Mouse (Mus musculus): Measurements from ENCODE around the gene Sdhaf2. TPM values are rescaled to one million over a fixed set of nuclear protein-coding genes. Genes with fewer than 3 reads are reported as not detected.
A peak's percentile ranks its signal among the peaks of the same experiment; 100 is the strongest.

Sdhaf2 gene
- polyA plus RNA-seq, 1 experiment from 2014 or later, result 52.2 TPM

GRCm38 (mm10) chr19:10472958-10473357, 53.0 kb downstream of the Sdhaf2 start:
- no peak for ATAC-seq (ENCODE audit: insufficient number of reproducible peaks, insufficient read depth, low FRiP score, low read depth)
- Histone ChIP-seq H3K36me3 (ENCODE audit: control insufficient read depth, insufficient read depth, low read length) (no peaks in the 10 kb centered on the region), H3K27ac (replicated peaks in 1 of 2; ENCODE audit: control insufficient read depth in 1 of 2, insufficient read depth in 1 of 2, low read depth in 2 of 2, low read length in 2 of 2) (no peak overlapping the region), H3K4me1 (ENCODE audit: control insufficient read depth in 2 of 2, insufficient read depth in 2 of 2, low read length in 2 of 2) (peaks cover 0 to 2% of the 10 kb centered on the region in 2 experiments; a peak in 1 of 4 replicates), H3K4me3 (ENCODE audit: control insufficient read depth in 1 of 2, insufficient read depth in 1 of 2, low read depth in 1 of 2, low read length in 2 of 2) (no peak overlapping the region), H3K4me2 (ENCODE audit: low read length) (no peak overlapping the region), H3K27me3 (ENCODE audit: control insufficient read depth, insufficient read depth, low read length) (peaks cover 40% of the 10 kb centered on the region), H3K9ac (ENCODE audit: low read length) (no peak overlapping the region), H3K9me3 (ENCODE audit: control insufficient read depth, low read length) (no peaks in the 10 kb centered on the region)
- 56% methylated on average over 3 of the region's 3 CpGs for WGBS

GRCm38 (mm10) chr19:10469171-10469658, 56.7 kb downstream of the Sdhaf2 start:
- H3K36me3 ChIP-seq (ENCODE audit: control insufficient read depth, insufficient read depth, low read length), result no peaks in the 10 kb centered on the region
- ATAC-seq (ENCODE audit: insufficient number of reproducible peaks, insufficient read depth, low FRiP score, low read depth), result no peak
- no peak overlapping the region for H3K4me3 ChIP-seq (ENCODE audit: control insufficient read depth in 1 of 2, insufficient read depth in 1 of 2, low read depth in 1 of 2, low read length in 2 of 2)
- H3K27ac ChIP-seq (replicated peaks in 1 of 2; ENCODE audit: control insufficient read depth in 1 of 2, insufficient read depth in 1 of 2, low read depth in 2 of 2, low read length in 2 of 2), result no peak overlapping the region
- H3K4me1 ChIP-seq (ENCODE audit: control insufficient read depth in 2 of 2, insufficient read depth in 2 of 2, low read length in 2 of 2), result peaks cover 0 to 2% of the 10 kb centered on the region in 2 experiments; a peak in 1 of 4 replicates
- H3K4me2 ChIP-seq (ENCODE audit: low read length), result no peak overlapping the region
- no peaks in the 10 kb centered on the region for H3K9me3 ChIP-seq (ENCODE audit: control insufficient read depth, low read length)
- 28% methylated on average over 8 of the region's 8 CpGs for WGBS
- peaks cover 40% of the 10 kb centered on the region for H3K27me3 ChIP-seq (ENCODE audit: control insufficient read depth, insufficient read depth, low read length)
- no peak overlapping the region for H3K9ac ChIP-seq (ENCODE audit: low read length)

GRCm38 (mm10) chr19:10464427-10464826, 61.5 kb downstream of the Sdhaf2 start:
- H3K27me3 ChIP-seq (ENCODE audit: control insufficient read depth, insufficient read depth, low read length), result peaks cover 74% of the 10 kb centered on the region
- ATAC-seq (ENCODE audit: insufficient number of reproducible peaks, insufficient read depth, low FRiP score, low read depth), result no peak
- H3K4me2 ChIP-seq (ENCODE audit: low read length), result no peak overlapping the region
- no peaks in the 10 kb centered on the region for H3K9me3 ChIP-seq (ENCODE audit: control insufficient read depth, low read length)
- 45% methylated on average over 4 of the region's 4 CpGs for WGBS
- no peaks in the 10 kb centered on the region for H3K36me3 ChIP-seq (ENCODE audit: control insufficient read depth, insufficient read depth, low read length)
- H3K9ac ChIP-seq (ENCODE audit: low read length), result no peak overlapping the region
- no peak overlapping the region for H3K27ac ChIP-seq (replicated peaks in 1 of 2; ENCODE audit: control insufficient read depth in 1 of 2, insufficient read depth in 1 of 2, low read depth in 2 of 2, low read length in 2 of 2)
- no peaks in the 10 kb centered on the region for H3K4me1 ChIP-seq (ENCODE audit: control insufficient read depth in 2 of 2, insufficient read depth in 2 of 2, low read length in 2 of 2)
- H3K4me3 ChIP-seq (ENCODE audit: control insufficient read depth in 1 of 2, insufficient read depth in 1 of 2, low read depth in 1 of 2, low read length in 2 of 2), result no peak overlapping the region

- H3K9me3 ChIP-seq (ENCODE audit: control insufficient read depth, low read length), result no peaks in the 10 kb centered on the region
- peaks cover 6 to 16% of the 10 kb centered on the region in 2 experiments for H3K4me1 ChIP-seq (ENCODE audit: control insufficient read depth in 2 of 2, insufficient read depth in 2 of 2, low read length in 2 of 2)
- H3K4me2 ChIP-seq (ENCODE audit: low read length), result no peak overlapping the region
- no peak overlapping the region for H3K4me3 ChIP-seq (ENCODE audit: control insufficient read depth in 1 of 2, insufficient read depth in 1 of 2, low read depth in 1 of 2, low read length in 2 of 2)
- peaks cover 90% of the 10 kb centered on the region for H3K27me3 ChIP-seq (ENCODE audit: control insufficient read depth, insufficient read depth, low read length)
- no peak overlapping the region for H3K9ac ChIP-seq (ENCODE audit: low read length)
- WGBS, result 41% methylated on average over 7 of the region's 7 CpGs
- no peak for ATAC-seq (ENCODE audit: insufficient number of reproducible peaks, insufficient read depth, low FRiP score, low read depth)
- H3K27ac ChIP-seq (replicated peaks in 1 of 2; ENCODE audit: control insufficient read depth in 1 of 2, insufficient read depth in 1 of 2, low read depth in 2 of 2, low read length in 2 of 2), result no peak overlapping the region
- no peaks in the 10 kb centered on the region for H3K36me3 ChIP-seq (ENCODE audit: control insufficient read depth, insufficient read depth, low read length)
Observed at GRCm38 (mm10) chr19:10461584-10461983, 64.4 kb downstream of the Sdhaf2 start.

GRCm38 (mm10) chr19:10459907-10460306, 66.0 kb downstream of the Sdhaf2 start:
- ATAC-seq (ENCODE audit: insufficient number of reproducible peaks, insufficient read depth, low FRiP score, low read depth), result no peak
- Histone ChIP-seq H3K36me3 (ENCODE audit: control insufficient read depth, insufficient read depth, low read length) (no peaks in the 10 kb centered on the region), H3K4me2 (ENCODE audit: low read length) (no peak overlapping the region), H3K4me1 (ENCODE audit: control insufficient read depth in 2 of 2, insufficient read depth in 2 of 2, low read length in 2 of 2) (peaks cover 9 to 20% of the 10 kb centered on the region in 2 experiments), H3K4me3 (ENCODE audit: control insufficient read depth in 1 of 2, insufficient read depth in 1 of 2, low read depth in 1 of 2, low read length in 2 of 2) (no peak overlapping the region), H3K27me3 (ENCODE audit: control insufficient read depth, insufficient read depth, low read length) (peaks cover 95% of the 10 kb centered on the region), H3K9ac (ENCODE audit: low read length) (no peak overlapping the region), H3K27ac (replicated peaks in 1 of 2; ENCODE audit: control insufficient read depth in 1 of 2, insufficient read depth in 1 of 2, low read depth in 2 of 2, low read length in 2 of 2) (no peak overlapping the region), H3K9me3 (ENCODE audit: control insufficient read depth, low read length) (no peaks in the 10 kb centered on the region)
- 41% methylated on average over 11 of the region's 11 CpGs for WGBS

GRCm38 (mm10) chr19:10458096-10458495, 67.8 kb downstream of the Sdhaf2 start:
- Histone ChIP-seq H3K4me3 (ENCODE audit: control insufficient read depth in 1 of 2, insufficient read depth in 1 of 2, low read depth in 1 of 2, low read length in 2 of 2) (peak overlapping the region; percentile 5 to 50; a peak in 2 of 4 replicates), H3K9ac (ENCODE audit: low read length) (no peak overlapping the region), H3K27me3 (ENCODE audit: control insufficient read depth, insufficient read depth, low read length) (peaks cover 98% of the 10 kb centered on the region), H3K36me3 (ENCODE audit: control insufficient read depth, insufficient read depth, low read length) (no peaks in the 10 kb centered on the region), H3K4me2 (ENCODE audit: low read length) (peak overlapping the region; percentile 74), H3K9me3 (ENCODE audit: control insufficient read depth, low read length) (no peaks in the 10 kb centered on the region), H3K27ac (replicated peaks in 1 of 2; ENCODE audit: control insufficient read depth in 1 of 2, insufficient read depth in 1 of 2, low read depth in 2 of 2, low read length in 2 of 2) (no peak overlapping the region), H3K4me1 (ENCODE audit: control insufficient read depth in 2 of 2, insufficient read depth in 2 of 2, low read length in 2 of 2) (peaks cover 9 to 20% of the 10 kb centered on the region in 2 experiments)
- no peak for ATAC-seq (ENCODE audit: insufficient number of reproducible peaks, insufficient read depth, low FRiP score, low read depth)
- 21% methylated on average over 8 of the region's 8 CpGs for WGBS

GRCm38 (mm10) chr19:10457484-10457800, 68.5 kb downstream of the Sdhaf2 start:
- Histone ChIP-seq H3K27ac (replicated peaks in 1 of 2; ENCODE audit: control insufficient read depth in 1 of 2, insufficient read depth in 1 of 2, low read depth in 2 of 2, low read length in 2 of 2) (no peak overlapping the region), H3K9ac (ENCODE audit: low read length) (no peak overlapping the region), H3K9me3 (ENCODE audit: control insufficient read depth, low read length) (no peaks in the 10 kb centered on the region), H3K4me2 (ENCODE audit: low read length) (peak overlapping the region; percentile 74), H3K27me3 (ENCODE audit: control insufficient read depth, insufficient read depth, low read length) (peaks cover 98% of the 10 kb centered on the region), H3K4me3 (ENCODE audit: control insufficient read depth in 1 of 2, insufficient read depth in 1 of 2, low read depth in 1 of 2, low read length in 2 of 2) (peak overlapping the region; percentile 50 to 51), H3K4me1 (ENCODE audit: control insufficient read depth in 2 of 2, insufficient read depth in 2 of 2, low read length in 2 of 2) (peaks cover 9 to 20% of the 10 kb centered on the region in 2 experiments), H3K36me3 (ENCODE audit: control insufficient read depth, insufficient read depth, low read length) (no peaks in the 10 kb centered on the region)
- no peak for ATAC-seq (ENCODE audit: insufficient number of reproducible peaks, insufficient read depth, low FRiP score, low read depth)
- WGBS, result under 1% methylated on average over 28 of the region's 34 CpGs
